Mouse (Mus musculus) ovary, postnatal 36 days (tissue): Measurements from ENCODE around the gene Ltf.

Source experiments
- DNase-seq: peaks from one replicate; pipeline ENCODE4 v3.0.0; 2022; ENCODE audit warnings: low spot score, mixed read lengths

Ltf gene

DNA sequence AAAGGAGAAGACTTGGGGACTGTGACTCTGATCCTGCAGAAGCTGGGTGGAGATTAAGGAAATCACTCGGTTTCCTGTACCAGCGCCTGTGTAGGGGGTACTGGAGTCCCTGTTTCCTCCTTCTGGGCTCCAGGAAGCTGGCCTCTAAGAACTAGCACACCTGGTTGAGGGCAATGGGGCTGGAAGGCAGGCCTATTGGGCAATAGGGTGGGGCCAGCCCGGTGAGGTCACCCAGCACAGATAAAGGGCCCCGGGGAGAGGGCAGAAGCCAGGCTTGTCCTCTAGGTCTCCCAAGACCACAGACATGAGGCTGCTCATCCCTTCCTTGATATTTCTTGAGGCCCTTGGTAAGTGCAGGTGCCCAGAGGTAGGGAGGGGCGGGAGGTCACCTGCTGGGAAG is at the start of gene Ltf:
Gene Ltf, plus strand, starts transcription at position 250 of the 400 bp plus-strand sequence.
- DNase-seq: no peak

DNA sequence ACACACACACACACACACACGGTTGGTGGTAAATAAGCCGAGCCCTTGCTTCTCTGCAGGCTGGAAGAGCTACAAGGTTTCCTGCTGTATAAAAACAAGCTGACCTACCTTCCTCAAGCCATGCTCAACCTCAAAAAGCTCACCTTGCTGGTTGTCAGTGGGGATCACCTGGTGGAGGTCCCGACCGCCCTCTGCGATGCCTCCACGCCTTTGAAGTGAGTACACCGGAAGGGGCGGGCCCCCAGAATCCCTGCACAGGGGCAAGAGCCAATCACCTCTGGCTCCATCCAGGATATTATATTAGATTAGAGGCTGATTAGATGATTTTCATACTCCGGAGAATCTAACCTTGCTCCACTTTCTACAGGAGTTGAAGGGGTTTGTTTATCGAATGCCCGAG is 39.7 kb upstream of the Ltf start:
- no peak for DNase-seq

DNA sequence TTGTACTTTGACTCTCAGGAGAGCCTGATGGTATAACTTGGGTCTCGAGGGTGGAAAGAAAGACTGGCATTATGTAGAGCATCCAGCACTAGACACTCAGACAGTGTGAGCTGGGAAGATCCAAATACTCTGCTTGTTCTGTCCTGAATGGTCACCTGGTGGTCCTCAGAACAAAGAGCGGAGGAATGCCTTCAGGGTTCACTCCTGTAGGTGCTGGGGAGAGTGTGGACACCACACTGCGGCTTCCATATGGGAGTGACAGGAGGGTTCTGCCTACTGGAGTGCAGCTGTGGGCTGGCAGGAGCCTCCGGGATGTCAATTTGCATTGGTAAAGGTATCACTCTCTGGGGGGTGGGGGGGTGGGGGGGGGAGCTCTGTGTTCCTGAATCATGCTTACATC is 36.7 kb upstream of the Ltf start:
- DNase-seq: no peak

DNA sequence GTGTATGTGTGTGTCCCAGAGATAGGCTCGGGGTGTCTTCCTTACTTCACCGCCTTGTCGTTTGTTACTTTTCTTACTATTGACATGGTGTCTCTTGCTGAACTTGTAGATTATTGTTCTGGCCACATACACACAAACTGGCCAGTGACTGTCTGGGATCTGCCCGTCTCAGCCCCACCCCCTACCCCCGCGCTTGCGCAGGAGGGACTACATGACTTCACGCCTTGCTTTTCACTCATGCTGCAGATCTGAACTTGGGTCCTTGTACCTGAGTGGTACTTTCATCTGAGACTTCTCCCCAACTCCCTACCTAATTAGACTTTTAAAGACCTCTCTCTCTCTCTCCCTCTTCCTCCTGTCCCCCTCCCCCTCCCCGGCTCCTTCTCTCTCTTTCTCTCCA is 35.0 kb upstream of the Ltf start:
- DNase-seq: no peak

DNA sequence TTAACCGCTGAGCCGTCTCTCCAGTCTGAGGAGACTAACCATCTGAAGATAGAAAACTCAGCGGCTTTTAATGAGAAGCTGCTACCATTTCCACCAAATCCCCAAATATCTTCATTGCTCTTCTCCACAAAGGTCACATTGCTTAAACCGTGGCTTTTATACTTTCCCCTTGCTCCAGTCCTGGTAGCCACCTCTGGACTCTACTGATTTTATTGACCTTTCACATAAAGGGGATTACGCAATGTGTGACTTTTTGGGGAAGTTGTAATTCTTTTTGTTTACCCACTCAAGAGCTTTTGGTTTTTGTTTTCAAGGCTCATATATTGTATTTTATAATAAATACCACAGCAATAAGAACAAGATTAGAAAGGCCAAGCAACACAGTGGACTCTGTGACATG is 33.5 kb upstream of the Ltf start:
- DNase-seq: no peak

DNA sequence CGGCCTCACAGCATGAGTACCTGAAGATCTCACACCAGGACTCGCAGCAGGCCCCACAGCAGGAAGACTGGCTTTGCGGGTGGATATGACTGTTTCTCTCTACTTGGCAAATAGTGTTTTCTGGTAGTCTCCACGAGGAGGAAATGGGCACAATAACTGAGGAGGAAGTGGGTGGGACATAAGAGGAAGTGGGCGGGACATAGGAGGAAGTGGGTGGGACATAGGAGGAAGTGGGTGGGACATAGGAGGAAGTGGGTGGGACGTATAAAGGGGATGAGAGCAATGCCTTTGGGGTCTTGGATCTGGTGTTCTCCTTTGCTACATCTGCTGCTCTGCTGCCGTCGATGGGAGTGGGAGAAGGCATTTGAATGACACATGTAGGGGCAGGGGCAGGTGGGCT is 33.1 kb upstream of the Ltf start:
- no peak for DNase-seq

DNA sequence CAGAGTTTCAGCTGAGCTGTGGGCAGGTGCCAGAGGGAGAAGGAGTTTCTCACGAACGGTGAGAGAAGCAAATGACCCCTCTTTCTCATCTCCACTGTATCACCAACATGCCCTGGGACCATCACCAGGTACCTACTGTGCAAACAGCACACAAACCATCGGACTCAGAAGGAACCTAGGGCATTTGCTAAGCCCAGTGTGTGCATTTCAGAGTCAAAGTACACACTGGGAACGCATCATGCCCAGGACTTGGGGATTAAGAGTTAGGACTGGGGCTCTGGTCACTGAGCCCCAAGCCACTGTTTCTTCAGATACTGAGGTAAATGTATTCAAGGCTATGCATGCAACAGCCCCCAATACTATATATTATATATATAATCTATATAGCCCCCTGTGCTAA is 31.7 kb upstream of the Ltf start:
- no peak for DNase-seq

DNA sequence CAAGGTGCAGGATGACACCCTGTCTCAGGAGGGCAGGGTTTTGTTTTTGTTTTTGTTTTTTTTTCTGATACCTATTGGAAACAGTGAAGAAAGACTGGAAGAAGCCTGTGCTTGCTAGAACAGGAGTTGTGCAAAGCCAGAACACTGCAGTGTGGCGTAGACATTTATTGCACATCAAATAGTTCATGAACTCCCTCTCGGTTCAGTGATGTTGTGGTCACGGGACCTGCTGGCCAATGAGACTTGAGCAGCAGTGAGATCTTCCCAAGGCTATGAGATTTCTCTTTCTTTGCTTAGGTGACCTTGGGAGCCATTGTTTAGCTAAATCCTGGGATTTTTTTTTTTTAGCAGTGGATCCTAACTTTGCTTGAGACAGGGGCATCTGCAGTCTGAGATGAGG is 31.0 kb upstream of the Ltf start:
- no peak for DNase-seq

DNA sequence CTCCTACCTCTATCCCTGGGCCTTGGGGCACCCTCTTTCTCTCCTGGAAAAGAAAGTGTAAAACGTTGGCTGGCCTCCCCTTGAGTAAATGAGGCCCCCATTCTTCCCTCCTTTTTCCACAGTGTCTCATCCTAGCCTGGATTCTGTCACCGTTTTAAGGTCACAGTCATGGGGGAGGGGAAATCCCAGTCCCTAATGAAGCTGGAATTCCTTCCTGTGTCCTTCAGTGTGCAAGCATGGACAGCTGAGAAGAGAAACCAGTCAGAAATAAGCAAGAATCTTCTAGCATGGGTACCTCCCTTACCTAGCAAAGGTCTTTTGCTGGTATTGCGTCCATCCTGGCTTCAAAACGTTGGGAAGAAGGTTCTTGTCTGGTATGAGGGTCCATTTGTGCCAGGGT is 29.9 kb upstream of the Ltf start:
- DNase-seq: no peak

DNA sequence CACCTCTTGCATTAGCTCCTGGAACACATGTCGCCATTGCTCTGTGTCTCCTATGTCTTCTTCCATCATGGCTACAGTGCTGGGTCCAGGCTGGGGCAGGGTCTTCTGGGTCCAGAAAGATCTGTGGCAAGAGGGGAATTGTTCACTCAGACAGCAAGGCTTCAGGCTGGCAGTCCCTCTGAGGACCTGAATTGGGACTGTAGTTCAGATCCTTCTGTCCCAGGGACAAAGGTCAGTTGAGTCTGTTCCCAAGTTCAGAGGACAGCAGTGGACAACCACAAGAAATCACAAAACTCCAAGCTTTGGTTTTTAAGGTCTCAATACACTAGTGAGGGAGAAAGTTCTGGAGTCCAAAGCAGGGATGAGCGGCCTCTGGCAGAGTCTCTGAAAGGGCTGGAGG is 29.5 kb upstream of the Ltf start:
- no peak for DNase-seq

DNA sequence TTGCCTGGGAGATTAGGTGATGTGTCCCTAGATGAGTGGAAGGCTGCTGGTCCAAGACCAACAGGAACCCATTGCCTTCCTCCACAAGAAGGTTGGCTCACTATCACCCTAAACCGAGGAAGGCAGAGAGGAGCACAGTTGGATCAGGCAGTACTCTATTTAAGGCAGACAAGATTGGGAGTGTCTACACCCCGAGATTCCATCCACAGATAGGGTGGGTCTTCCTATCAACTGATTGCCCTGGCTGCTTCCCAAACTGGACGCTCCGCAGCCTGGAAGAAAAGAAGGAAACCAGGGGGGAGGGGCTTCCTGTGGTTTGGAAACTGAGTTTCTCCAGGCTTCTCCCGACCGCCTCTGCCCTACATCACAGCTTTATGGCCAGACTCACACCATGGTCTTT is 28.9 kb upstream of the Ltf start, which contains the start of gene Rtp3:
Gene Rtp3, minus strand, starts transcription at position 380 of the 400 bp plus-strand sequence.
- no peak for DNase-seq

DNA sequence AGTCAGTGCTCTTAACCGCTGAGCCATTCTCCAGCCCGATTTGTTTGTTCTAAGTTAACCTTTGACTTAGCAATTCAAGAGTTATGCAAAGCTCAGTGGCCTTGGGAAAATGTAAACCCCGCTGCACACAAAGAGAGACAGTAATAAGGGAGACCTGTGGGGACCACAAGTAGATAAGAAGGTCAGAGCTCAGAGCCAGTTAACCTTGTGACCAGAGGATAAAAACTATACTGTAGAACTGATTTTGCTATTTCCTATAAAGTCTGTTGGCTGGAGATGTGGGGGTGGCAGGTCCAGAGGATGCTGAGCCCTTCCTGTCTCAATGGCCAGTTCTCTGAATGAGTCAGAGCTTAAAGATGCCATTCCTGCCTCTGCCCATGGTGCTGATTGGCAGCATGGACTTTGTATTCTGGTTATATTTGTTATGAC is 25.8 kb upstream of the Ltf start:
- no peak for DNase-seq

DNA sequence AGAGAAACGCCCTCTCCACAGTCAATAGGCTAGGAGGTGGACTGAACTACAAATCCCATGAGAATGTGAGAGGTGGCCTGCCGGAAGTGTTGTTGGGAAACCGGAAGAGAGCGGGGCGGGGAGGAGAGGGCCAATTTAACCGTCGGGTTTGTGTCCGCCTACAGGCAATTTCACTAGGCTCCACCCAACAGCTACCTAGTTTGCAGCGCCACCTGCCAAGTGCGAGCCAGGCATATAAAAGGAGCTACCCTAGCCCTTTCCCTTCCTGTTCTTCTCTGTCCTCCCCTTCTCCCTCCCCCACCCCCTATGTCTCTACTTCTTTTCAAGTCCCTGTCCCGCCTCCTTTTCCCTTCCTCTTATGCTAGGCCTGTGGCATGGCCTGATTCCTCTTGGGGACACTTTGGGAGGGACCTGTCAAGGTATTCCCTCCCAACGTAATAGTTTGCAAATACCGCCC is 24.3 kb upstream of the Ltf start:
- DNase-seq: peak; percentile 73

DNA sequence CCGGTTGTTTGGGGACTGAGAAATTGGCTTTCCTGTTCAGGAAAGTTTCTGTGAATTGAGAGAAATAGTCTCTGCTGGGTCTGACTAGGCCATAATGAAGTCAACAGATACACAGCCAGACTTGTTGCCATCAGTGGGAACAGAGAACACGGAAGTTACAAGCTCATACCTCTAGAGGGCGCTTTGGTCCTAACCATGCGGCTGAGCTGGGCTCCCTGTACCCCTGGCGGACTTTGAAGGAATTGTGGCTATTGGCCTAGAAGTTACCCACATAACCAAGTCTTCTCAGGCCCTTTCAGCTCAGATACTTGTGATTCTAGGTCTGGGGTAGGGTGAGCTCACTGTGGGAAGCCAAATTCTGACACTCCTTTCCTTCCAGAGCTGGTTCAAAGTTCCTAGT is 21.8 kb upstream of the Ltf start:
- DNase-seq: peak; percentile 60

DNA sequence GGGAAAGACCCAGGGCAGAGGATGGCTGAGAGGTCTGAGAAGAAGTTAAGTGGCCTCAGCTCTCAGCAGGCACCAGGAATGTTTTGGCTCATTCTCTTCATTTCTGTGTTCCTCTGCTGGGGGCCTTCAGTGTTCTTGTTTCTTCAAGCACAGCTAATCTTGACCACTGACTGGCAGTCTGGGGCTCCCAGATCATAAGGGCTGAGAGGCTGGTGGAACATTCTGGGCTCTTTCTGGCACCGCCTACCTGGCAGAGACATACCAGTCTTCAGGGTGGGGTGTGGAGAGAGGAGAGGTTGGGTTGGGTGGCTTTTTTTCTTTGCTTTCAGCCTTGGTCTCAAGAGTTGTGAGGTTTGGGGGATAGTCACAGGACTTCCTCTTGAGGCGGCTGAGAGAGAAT is 20.0 kb upstream of the Ltf start:
- DNase-seq: no peak

DNA sequence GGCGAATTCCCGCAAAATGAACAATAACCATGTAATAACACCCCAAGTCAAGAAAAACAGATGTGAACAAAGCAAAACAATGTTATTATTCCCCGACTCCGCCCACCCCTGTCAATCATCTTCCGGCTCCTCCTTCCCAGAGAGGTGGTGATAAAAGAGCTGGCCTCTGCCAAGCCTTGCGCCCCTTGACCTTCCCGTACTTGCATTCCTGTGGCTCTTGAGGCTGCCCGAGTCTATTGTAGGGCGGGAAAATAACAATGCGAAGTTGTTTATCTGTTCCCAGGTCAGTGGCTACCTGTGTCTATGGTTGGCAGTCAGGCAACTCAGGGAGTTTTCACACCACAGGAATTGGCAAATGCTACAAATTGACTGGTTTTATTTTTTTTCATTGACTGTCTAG is 19.2 kb upstream of the Ltf start:
- DNase-seq: peak; percentile 50

DNA sequence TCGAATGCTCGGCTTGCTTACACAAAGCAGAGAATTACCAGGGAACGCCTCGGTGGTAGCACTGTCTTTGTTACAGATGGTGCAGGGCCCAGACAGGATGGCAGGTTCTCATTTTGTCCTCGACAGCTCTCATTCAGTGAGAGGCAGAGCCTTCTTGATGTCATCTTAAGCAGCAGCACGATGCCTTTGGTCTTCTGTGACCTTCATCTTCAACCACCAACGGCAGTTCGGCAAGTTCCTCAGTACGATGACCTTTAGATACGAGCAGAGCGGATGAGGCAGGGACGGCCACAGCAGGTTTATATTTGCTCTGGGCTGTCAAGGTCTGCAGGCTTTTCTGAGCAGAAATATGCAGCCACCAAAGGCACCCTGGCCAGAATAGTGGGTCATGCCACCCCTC is 17.4 kb upstream of the Ltf start:
- no peak for DNase-seq

DNA sequence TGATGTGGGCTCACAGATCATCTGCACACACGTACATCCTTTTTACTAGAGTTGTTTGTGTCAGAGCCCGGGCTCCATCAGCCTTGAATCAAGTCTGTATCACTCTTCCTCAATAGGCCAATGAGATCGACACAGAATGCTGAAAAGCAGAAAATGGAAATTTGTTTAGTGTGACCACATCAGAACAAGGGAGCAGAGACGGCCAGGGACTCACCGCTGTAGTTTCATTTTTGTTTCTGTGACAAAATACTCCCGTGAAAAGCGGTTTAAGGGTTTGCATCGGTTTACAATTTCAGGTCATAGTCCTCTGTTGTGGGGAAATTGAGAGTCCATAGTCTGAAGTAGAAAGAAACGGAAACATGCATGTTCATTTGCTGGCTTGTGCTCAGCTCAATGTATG is 15.8 kb upstream of the Ltf start:
- DNase-seq: no peak

DNA sequence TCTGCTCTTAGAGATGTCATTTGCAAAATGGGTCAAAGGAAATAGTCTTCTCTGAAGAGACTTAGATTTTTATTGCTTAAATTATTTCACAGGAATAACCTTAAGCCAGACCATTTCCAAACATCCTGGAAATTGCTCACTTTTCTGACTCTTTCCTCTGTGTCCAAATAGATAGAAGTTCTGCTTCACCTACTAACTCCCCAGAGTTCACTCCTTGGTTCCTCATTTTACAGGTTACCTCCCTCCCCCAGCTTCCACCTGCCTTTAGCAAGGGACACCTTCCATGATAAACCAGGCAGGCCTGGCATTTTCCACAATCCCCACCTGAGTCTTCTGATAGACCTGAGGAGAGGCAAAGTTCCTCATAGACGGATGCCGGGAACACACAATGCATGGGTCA is 12.5 kb upstream of the Ltf start:
- DNase-seq: no peak

DNA sequence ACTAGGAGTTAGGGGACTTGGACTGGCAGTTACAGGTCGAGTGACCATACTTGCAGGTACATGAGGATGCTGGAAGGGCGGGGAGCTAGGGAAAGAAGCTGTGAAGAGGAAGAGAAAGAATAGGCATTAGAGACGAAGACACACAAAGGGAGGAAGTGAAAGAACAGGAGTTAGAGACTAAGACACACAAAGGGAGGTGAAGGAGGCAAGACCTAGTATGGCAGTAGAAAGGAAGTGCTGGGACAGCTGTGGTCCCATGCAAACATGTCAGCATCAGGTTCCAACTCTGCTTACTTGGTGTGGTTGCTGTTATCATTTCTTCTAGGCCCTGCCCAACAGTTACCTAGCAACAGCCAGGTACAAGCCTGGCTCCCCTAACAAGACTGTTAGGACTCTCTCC is 9.3 kb upstream of the Ltf start:
- no peak for DNase-seq

DNA sequence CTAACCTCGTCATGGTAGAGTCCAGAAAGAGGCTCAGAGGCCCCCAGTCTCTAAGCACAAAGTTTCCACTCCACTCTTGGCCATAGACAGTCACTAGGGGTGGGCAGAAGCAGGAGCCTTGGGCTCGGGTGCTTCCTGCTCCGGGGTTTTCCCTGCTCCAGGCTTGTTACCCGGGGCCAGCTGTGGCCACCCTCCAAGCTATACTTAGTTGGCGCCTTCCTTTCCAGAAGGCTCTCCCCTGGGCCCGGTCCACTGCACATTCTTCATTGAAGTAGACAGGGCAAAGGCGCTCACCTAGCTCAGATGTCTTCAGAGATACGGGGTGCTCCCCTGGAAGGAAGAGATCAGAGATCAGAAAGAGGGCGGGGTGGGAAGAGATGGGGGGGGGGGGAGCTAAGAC is 7.5 kb upstream of the Ltf start:
- DNase-seq: no peak

DNA sequence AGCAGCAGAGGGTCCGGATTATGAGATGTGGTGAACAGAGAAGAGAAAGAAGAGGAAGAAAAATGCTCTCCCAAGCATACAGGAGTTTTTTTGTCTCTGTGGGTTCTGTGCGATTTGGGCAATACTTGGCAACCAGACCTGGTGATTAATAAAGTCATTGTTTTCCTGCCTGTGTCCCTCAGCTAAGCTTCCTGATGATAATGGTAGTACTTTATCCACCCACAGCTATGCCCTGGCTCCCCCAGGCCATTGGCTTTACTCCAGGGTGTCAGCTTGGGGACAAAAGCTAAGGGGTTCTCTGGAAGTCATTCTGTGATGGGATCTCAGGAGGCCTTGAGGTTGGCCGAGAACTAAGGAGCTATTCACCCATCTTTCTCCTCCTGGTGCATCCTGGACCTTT is 7.0 kb upstream of the Ltf start:
- DNase-seq: no peak

DNA sequence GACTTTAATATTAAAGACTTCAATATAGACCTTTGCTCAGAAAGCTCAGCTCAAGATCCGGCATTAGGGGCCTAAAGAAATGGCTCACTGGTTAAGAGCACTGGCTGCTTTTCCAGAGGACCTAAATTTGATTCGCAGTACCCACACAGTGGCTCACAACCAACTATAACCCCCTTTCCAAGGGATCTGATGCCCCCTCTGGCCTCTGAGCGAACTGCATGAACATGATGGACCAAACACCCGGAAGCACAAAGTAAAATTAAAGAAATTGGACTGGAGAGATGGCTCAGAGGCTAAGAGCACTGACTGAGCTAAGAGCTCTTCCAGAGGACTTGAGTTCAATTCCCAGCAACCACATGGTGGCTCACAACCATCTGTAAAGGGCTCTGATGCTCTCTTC is 3.4 kb upstream of the Ltf start:
- DNase-seq: no peak

DNA sequence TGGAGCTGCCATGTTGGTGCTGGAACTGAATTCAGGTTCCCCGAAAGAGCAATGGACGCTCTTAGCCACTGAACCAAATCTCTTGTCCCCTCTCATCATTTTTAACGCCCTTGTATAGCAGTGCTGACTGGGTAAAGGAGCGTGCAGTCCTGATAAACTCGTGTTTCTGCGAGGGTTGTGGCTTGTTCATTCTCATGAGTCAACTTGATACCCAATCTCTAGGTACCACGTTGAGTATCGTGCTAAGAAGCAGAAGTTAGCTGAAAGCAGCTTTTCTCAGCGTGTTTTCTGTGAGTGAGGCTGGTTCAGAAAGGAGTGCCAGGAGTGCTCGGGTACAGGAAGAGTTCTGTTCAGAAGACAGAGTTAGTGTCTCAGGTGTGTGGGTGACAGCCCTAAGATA is 7.7 kb downstream of the Ltf start:
- no peak for DNase-seq

DNA sequence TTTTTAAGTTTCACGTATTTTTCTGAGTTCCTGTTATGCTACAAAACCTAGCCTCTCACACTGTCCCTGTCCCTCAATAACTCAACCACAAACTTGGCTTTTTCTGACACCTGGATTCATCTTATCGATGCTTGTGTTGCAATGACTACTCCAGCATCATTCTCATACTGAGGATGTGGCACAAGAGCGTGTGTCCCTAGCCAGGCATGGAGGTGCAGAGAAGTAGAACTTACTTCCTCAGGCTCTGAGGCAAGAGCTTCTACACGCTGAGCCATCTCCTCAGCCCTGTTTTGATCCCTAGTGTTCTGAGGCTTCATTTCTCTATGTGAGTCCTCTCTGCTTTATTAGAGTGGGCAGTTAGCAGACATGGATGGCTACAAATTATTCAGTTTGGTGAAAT is 14.6 kb downstream of the Ltf start:
- no peak for DNase-seq
